Mouse (Mus musculus): ENCODE results near the gene Gm9958. TPM values are rescaled to one million over a fixed set of nuclear protein-coding genes. Genes with fewer than 3 reads are reported as not detected.

Gm9958 gene
- under 1 TPM; 0.55 to 0.67 TPM for total RNA-seq (2021)
- long read RNA-seq, experiment 1 = 0 reads
- long read RNA-seq, experiment 2 = 0 reads

GRCm38 (mm10) chr5:90367067-90367303 lies at the start of gene Gm9958:
Gene Gm9958 (plus strand): TSS chr5:90367204.
- no peak for DNase-seq

GRCm38 (mm10) chr5:90331071-90331470 lies 35.9 kb upstream of the Gm9958 start:
- DNase-seq = no peak

DNA sequence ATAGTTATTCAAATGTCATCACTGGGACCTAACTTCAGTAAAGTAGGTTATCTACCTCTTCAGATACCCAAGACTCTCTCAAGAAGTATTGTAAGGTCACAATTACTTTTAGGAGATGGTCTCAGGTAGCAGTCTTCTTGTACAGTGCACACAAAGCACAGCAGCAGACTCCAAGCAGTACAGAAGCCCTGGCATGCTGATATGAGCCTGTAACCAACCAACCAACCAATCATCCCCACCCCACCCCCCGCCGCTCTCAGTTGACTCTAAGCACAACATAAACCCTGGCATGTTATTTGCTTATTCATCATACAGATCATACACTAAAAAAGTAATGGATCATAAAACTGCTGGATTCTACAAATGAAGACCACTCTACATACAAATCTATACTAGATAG lies 34.5 kb upstream of the Gm9958 start:
- no peak for DNase-seq

DNA sequence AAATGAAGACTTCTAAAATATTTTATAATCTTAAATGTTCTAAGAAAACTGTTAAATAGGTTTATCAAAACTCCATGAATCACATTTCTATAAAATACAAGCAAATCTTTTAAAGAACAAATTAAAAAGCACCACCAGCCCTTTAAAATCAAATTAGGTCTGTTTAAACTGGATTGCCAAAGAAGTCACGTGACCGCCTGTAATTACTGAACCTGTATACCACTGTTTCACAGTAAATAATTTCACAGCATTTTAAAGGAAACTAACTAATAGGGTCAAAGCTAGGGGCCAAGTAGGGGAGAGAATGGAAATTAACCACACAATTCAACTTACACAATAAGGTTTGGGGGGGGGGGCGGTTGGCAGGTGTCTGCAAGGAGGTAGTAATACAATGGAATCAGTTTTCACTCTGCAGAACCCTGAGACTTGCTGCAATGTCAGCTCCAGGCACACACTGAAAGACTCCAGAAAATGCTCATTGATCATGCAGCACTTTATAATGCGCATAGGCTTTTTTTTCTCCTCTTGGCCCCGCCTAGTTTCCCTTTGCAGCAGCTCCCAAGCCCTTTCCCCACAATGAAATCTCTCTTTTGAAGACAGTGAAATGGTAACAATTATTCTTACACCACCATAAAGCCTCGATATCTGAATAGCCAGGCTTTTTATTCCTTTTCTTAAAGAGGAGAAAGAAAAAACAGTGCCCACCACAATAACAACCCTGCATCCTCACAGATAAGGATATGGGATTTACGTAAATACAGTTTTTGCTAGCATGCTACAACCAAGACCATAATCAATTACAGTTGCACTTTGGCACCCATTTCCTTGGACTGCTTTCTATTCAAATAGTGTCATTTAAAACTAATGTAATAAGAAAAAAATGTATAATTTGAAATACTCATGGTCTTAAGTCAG lies 28.6 kb upstream of the Gm9958 start:
- no peak for DNase-seq

DNA sequence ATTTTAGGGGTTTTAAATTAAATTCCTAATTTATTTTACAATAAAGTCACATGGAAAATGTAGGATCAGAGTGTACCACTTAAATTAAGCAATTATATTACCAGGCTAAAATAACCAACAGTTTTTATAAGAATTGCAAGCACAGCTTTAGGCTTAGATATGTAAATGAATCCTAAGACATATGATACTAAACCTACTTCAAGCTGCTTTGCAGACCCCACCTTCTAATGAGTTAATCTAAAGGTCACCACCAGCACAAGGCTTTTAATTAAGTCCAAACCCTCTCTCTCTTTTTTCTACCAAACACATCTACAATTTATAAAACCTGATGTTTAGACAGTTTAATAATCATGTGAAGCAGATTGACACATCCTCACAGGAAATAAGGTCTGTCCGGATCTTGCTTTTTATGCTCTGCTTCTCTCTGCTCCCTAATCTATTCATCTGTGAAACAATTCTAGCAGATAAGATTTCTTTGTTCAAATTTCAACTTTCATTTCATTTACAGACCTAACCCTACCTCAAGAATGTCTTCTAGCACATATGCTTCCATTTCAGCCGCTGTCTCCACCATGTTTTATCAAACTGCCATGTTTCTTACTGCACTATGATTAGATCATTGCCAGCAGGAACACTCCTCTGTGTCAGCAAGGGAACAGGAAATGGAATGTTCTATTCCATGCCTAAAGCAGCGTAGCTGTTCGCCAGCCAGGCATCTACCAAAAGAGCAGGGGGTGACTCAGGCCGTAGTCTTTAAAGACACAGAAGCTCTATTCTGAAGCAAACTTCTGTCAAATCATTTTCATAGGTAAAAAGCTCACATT lies 27.7 kb upstream of the Gm9958 start:
- peak; percentile 82 to 87 for DNase-seq

GRCm38 (mm10) chr5:90339953-90340343 lies 27.1 kb upstream of the Gm9958 start:
- no peak for DNase-seq

DNA sequence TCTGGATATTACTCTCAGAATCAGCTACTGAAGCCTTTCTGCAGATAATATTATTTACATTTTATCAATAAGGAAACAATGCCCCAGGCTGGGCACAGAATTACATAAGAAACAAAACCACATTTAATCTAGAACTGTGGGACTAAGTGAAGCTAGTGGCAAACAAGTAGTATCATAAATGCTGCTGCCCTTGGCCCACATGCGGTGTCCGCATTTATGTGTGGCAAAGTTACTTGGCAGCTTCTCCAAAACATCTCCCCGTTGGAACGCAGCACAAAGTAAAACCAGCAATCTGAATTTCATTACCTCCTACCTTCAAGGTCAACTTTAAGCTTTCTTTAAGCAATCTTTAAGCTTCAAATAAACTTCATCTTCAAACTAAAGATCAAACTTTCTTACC lies 26.2 kb upstream of the Gm9958 start:
- peak in 1 of 2 experiments; percentile 22 for DNase-seq

- no peak for DNase-seq
Measured at GRCm38 (mm10) chr5:90346877-90347276, 20.1 kb upstream of the Gm9958 start.

DNA sequence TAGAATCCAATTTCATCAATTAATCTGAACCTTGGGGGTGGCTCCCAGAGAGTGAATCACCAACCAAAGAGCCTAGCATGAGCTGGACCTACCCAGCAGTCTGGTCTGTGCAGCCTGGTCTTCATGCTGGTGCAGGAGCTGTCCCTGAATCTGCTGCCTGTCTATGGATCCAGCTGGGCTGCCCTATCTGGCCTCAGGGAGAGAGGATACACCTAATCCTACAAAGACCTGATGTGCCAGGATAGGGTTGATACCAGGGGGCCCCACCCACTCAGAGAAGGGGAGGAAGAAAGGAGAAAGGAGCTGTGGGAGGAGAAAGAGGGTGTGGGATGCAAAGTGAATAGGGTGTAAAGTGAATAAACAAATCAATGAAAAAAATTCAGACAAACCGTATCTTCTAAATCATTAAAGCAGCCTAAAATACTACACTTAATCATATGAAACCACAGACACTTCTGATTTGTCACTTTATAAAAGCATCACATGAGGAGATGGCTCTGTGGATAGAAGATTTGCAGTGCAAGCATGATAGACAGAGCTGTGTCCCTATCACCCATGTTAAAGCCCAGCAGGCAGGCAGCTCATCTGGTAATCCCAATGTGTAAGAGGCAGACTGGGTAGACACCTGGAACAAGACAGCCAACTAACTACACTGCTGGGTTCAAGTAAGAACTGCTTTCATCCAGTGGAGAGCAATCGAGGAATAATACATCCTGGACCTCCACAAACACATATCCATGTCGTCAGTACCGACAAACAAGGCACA lies 13.3 kb upstream of the Gm9958 start:
- no peak for DNase-seq

DNA sequence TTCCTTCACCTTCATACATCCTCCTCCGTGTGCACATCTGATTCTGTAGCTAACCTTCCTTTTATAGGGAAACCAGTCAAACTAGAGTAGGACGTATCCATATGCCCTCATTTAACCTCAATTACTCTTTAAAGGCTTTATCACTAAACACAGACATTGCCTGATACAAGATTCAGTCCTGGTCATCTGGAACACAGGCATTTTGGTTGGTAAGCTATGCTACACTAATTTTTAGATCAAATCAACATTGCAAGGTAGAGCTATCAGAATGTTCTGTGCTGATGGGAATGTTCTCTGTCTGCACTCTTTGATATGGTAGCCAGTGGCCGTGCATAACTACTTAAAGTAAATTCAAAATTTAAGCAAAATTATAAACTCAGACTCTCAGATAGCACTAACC lies 11.2 kb upstream of the Gm9958 start:
- DNase-seq = no peak

DNA sequence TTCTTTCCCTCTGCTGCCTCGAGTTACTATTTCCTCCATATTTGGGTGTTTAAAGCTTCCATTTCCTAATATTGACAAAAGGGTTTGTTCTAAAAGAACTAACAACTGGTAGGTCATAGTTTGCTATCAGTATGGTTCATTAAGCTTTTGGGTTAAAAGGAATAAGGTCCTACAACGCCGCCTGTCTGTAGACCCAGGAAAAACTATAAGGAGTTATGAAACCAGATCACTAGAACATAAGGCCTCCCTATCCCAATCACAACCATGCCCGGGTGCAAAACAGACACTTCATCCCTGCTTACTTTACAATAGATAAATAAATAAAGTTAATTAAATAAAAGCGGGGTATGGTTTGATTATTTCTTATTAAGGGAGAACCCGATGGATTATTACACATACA lies 2.5 kb upstream of the Gm9958 start:
- peak; percentile 81 to 88 for DNase-seq

DNA sequence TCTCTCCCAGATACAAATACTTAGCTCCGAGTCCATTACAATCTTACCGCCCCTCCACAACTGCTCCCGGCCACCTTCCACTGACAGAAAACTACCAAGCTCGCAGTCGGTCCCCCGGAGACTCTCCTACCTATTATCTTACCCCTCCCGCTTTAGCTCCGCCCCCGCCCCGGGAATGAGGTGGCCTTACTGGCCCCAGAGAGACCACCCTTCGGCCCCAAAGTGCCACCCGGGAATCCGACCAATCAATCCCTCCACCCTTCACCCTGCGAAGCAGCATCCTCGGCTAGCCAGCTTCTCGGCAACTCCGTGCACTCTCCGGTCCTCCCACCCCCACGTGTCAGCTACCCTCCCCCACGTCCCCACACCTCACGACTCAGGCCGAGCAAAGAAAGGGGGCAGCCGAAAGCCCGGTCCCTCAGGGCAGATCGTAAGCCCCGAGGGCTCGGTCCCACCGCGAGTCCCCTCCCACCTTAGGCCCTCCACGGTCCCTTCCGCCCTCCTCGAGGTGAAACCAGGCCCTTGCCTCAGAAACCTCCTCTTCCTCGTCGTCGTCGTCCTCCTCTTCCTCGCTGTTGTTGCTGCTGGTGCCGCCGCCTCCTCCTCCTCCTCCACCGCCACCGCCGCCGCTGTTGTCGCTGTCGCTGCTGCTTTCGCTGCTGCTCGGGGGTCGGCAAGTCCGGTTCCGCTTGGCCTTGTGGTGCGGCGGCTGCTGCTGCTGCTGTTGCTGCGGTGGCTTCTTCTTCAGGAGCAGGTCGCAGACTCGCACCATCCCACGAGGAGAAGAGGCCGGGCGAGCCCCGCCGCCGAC lies 1.7 kb upstream of the Gm9958 start:
- DNase-seq = peak; percentile 48 to 67

GRCm38 (mm10) chr5:90366121-90367066 lies 610 bp upstream of the Gm9958 start, which contains the start of gene Ankrd17:
Gene Ankrd17 (minus strand): TSS chr5:90366577.
- peak; percentile 91 to 94 for DNase-seq

- no peak for DNase-seq
Measured at GRCm38 (mm10) chr5:90370401-90370800, 3.4 kb downstream of the Gm9958 start.

DNA sequence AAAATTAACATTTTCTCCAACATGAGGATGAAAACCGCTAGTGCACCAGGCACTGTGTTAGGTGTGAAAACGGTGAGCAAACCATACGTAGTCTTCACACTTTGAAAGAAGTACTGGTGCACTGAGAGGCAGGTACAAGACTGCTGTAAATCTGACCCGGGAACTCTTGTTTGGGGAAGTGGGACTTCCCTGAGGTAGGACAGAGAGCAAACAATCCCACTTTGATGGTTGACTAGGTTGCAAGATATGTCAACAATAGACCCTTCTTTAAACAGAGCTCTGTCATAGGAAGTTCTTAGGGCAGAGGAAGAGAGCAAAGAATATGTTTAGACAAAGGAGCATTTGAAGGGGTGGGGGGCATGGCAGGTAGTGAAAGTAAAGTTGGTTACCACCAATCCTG lies 6.7 kb downstream of the Gm9958 start:
- no peak for DNase-seq

GRCm38 (mm10) chr5:90381458-90381857 lies 14.5 kb downstream of the Gm9958 start:
- DNase-seq = peak in 1 of 2 experiments; percentile 12

DNA sequence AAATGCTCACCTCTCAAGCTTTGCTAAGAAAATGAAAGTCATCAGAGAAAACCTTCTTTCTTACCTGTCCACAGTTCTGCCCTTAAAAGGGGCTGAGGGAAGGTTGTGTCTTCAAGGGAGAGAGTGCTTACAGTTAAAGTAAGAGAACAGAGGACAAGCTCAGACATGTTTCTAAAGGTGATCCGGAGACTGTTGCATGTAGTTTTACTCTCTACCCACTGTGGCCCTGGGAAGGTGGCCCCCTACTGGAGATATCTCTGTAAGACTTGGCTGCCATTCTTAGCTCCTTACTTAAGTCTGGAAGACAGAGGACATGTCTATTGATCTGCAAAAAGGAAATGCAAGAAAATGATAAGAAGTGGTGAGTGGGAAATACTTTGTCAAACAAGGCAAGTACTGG lies 16.1 kb downstream of the Gm9958 start:
- peak; percentile 12 to 14 for DNase-seq

DNA sequence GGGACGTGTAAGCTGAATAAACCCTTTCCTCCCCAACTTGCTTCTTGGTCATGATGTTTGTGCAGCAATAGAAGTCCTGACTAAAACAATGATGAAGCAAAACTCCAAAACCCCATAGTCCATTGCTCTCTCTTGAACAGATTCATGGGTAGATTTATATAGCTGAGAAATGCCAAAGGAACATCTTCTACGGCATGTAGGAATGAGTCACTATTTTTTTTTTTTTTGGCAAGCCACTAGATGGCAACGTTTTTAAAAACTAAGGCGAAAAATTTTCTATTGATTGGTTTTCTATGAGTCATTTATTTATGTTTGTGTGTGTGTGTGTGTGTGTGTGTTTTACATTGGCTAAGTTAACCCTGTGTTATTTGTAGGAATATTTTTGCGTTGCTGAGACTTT lies 26.8 kb downstream of the Gm9958 start:
- no peak for DNase-seq

DNA sequence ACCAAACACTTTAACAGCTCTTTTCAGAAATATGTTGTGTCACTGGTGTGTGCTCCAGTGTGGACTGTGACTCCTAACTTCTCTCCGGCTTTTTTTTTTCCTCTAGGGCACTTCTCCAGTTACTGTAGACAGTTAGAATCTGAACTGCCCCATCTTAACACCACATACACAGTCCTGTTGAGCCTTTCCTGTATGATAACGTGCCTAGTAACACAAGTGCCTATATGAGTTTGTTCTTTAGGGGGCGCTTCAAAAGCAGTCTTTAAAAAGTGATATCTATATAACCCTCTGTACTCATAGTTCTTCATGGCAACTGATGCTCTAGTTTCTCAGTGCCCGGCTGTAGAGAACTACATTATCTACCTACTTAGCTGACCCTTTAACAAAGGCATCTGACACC lies 27.3 kb downstream of the Gm9958 start:
- DNase-seq = no peak

DNA sequence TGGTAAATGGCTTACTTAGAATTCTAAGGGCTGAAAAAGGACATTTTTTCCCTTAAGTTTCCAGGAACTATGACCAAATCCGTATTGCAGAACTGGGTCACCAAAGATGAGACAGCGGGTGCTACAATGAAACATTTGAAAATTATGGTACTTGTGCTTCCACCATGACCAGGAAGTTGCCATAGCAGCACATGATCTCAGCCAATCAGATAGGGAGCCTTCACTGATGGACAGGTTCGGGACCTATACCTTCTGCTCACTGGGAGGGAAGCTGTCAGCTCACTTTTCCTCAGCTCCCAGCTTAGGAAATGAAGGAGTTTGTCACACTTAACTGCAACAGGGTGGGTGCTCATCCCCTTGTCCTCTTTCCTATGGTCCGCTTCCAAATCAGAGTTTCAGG lies 29.8 kb downstream of the Gm9958 start:
- no peak for DNase-seq

DNA sequence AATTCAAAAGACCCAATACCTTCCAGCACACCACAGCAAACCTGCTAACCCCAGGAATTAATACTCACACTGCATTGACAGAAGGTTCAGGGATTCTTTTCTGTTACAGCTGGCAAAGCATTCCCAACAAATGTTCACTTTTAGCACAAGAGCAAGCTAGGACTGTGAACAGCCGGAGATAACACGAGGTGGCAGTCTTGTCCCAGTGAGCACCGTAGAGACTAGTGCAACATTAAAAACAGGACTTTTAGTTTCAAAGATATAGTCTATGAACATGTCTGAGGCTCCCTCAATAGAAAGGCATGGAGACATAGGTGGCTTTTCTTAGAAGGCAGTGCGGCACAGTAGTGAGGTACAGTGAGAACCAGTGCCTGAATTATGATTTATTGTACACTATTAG lies 38.2 kb downstream of the Gm9958 start:
- DNase-seq = peak in 1 of 2 experiments; percentile 5

Measured in heart, adult 18-20 months (tissue).